Mouse (Mus musculus): ENCODE measurements around the gene Selenoh. TPM values are rescaled to one million over a fixed set of nuclear protein-coding genes. Genes with fewer than 3 reads are reported as not detected.

The Selenoh gene
- polyA plus RNA-seq, 1 experiment from 2014 or later = 515 TPM

GRCm38 (mm10) chr2:84635611-84636010 is 35.0 kb downstream of the Selenoh start:
- no peaks in the 10 kb centered on the region for H3K27me3 ChIP-seq (ENCODE audit: insufficient read depth, poor library complexity, severe bottlenecking)
- H3K4me1 ChIP-seq (replicated peaks) = peaks cover 65% of the 10 kb centered on the region
- H3K27ac ChIP-seq = peak overlapping the region; percentile 83
- peak; percentile 65 for DNase-seq (ENCODE audit: low spot score)
- H3K36me3 ChIP-seq = peaks cover 3% of the 10 kb centered on the region; the same call in 1 of the 2 replicates
- H3K9me3 ChIP-seq = no peaks in the 10 kb centered on the region
- WGBS = 1% methylated on average over 2 of the region's 2 CpGs
- peak overlapping the region; percentile 21 for H3K4me3 ChIP-seq

DNA sequence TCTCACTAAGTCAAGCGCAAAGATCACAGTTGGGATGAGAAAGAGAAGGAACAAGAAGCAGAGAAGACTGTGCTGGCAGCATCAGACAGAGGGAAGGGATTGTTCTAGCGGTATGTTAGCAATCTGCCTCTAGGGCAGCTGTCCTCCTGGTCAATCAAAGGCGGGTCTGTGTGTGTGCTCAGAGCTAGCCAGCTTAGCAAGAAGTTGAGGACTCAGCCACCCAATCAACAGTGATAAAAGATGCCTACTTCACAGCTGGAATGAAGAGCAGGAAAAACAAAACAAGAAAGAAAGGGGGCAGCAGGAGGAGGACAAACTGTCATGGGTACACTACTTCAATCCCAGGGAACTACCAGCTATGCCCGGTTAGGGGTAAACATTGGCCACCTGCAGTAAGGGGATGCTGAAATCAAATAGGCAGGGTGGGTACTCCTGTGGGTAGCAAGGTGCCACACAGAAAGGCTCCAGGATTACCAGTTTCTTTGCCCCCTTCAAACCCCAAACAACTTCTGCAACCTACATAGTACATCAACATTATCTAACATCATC is 35.6 kb downstream of the Selenoh start:
- no peaks in the 10 kb centered on the region for H3K9me3 ChIP-seq
- WGBS = 28% methylated on average over 4 of the region's 4 CpGs
- DNase-seq (ENCODE audit: low spot score) = peak; percentile 27

DNA sequence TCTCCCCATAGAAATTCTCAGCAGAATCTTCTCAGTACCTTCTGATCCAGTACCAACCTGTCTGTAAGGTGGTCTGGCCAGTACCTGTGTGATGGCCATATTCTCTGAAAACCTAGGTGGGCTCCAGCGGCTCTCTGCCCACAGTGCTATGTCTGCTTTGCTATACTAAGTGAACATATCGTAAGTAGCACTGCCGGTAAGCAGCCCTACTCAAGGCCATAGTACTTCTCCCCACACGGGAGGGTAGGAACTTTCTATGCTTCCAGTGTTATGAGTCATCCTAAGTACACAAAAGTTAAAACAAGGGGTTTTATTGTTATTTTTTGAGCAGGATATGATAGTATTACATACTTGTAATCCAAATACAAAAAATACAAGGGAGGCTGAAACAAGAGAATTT is 36.6 kb downstream of the Selenoh start:
- Histone ChIP-seq H3K9me3 (no peaks in the 10 kb centered on the region), H3K4me1 (replicated peaks) (peaks cover 61% of the 10 kb centered on the region), H3K27ac (peak overlapping the region; percentile 83; the same call in 1 of the 2 replicates), H3K27me3 (ENCODE audit: insufficient read depth, poor library complexity, severe bottlenecking) (no peaks in the 10 kb centered on the region), H3K36me3 (peaks cover 3% of the 10 kb centered on the region; the same call in 1 of the 2 replicates), H3K4me3 (no peak overlapping the region)
- no peak for DNase-seq (ENCODE audit: low spot score)
- WGBS = 79% methylated on average over 4 of the region's 4 CpGs

More for the DNA sequence above, 35.6 kb downstream of the Selenoh start:
- peaks cover 3% of the 10 kb centered on the region; the same call in 1 of the 2 replicates for H3K36me3 ChIP-seq
- peak overlapping the region; percentile 83 for H3K27ac ChIP-seq
- no peaks in the 10 kb centered on the region for H3K27me3 ChIP-seq (ENCODE audit: insufficient read depth, poor library complexity, severe bottlenecking)
- peaks cover 65% of the 10 kb centered on the region for H3K4me1 ChIP-seq (replicated peaks)
- H3K4me3 ChIP-seq = peak overlapping the region; percentile 24; the same call in 1 of the 2 replicates

DNA sequence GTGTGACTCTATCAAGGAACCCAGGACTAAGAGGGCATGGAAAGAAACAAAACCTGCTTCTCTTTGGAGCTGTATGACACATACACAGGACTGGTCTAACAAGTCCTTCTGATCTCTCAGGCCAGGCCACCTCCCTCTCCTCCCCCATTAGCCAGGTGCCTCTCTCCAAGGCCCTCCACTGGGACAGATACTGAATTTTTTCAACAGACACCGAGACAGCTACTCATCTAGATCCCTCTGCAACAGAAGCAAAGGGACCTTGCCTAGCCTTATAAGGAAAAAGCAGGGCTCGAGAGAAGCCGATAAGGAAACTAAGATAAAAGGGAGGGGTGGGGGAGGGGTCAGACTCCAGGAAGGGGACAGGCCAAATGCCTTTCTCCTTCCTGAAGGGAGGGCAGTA is 37.6 kb downstream of the Selenoh start:
- no peak overlapping the region for H3K4me3 ChIP-seq
- H3K27me3 ChIP-seq (ENCODE audit: insufficient read depth, poor library complexity, severe bottlenecking) = no peaks in the 10 kb centered on the region
- peaks cover 3% of the 10 kb centered on the region; the same call in 1 of the 2 replicates for H3K36me3 ChIP-seq
- H3K4me1 ChIP-seq (replicated peaks) = peaks cover 51% of the 10 kb centered on the region
- H3K9me3 ChIP-seq = no peaks in the 10 kb centered on the region
- WGBS = 4% methylated on average over 3 of the region's 3 CpGs
- H3K27ac ChIP-seq = peak overlapping the region; percentile 69
- peak; percentile 6 for DNase-seq (ENCODE audit: low spot score)

- no peak for DNase-seq (ENCODE audit: low spot score)
- peaks cover 50% of the 10 kb centered on the region for H3K4me1 ChIP-seq (replicated peaks)
- no peaks in the 10 kb centered on the region for H3K9me3 ChIP-seq
- no peak overlapping the region for H3K27ac ChIP-seq
- H3K36me3 ChIP-seq = peaks cover 3% of the 10 kb centered on the region; the same call in 1 of the 2 replicates
- H3K4me3 ChIP-seq = no peak overlapping the region
- H3K27me3 ChIP-seq (ENCODE audit: insufficient read depth, poor library complexity, severe bottlenecking) = no peaks in the 10 kb centered on the region
- WGBS = 88% methylated on average over 1 of the region's 1 CpGs
Observed at GRCm38 (mm10) chr2:84632001-84632400, 38.6 kb downstream of the Selenoh start.

DNA sequence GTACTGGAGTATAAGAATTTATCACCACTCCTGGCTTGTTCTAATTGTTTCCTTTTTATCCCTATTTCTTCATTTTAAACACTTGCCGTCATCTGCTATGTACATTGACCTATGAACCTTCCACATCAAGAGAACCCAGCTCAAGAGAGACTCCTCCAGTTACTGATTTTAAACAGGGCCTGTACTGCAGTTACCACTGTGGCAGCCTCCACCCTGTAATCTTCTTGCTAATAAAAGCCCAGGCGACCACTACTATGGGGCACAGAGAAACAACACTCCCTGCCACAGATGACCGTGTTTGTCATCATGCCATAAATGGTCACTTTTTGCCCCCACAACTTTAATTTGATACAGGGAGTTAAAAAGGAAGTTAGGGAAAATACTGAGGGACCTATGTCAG is 43.5 kb downstream of the Selenoh start:
- 72% methylated on average over 3 of the region's 3 CpGs for WGBS
- Histone ChIP-seq H3K27ac (no peak overlapping the region), H3K4me1 (replicated peaks) (peaks cover 16% of the 10 kb centered on the region), H3K9me3 (no peaks in the 10 kb centered on the region), H3K36me3 (peaks cover 28% of the 10 kb centered on the region), H3K27me3 (ENCODE audit: insufficient read depth, poor library complexity, severe bottlenecking) (no peaks in the 10 kb centered on the region), H3K4me3 (no peak overlapping the region)
- DNase-seq (ENCODE audit: low spot score) = no peak

GRCm38 (mm10) chr2:84626366-84626975 is 44.1 kb downstream of the Selenoh start:
- 77% methylated on average over 7 of the region's 7 CpGs for WGBS
- no peaks in the 10 kb centered on the region for H3K27me3 ChIP-seq (ENCODE audit: insufficient read depth, poor library complexity, severe bottlenecking)
- DNase-seq (ENCODE audit: low spot score) = no peak
- no peak overlapping the region for H3K4me3 ChIP-seq
- H3K27ac ChIP-seq = no peak overlapping the region
- peaks cover 30% of the 10 kb centered on the region for H3K36me3 ChIP-seq
- H3K4me1 ChIP-seq (replicated peaks) = peaks cover 16% of the 10 kb centered on the region
- H3K9me3 ChIP-seq = no peaks in the 10 kb centered on the region

DNA sequence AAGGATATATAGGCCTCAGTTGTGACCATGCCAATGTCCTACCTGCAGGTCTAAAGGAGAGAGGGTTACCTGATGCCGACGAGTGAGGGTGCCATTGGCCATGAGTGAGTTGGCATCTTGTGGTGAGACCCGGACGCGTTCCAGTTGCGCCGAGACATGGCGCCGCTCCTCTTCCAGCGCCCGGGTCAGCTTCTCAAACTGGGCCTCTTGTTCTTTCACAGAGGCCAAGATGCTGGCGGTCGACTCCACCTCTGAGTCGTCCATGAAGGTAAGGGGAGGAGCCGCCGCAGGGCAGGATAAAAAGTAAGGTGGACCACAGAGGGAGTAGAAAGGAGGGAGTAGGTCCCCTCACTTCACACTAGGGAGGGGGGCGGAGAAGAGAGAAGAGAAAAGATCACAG is 46.4 kb downstream of the Selenoh start:
- Histone ChIP-seq H3K27ac (no peak overlapping the region), H3K27me3 (ENCODE audit: insufficient read depth, poor library complexity, severe bottlenecking) (no peaks in the 10 kb centered on the region), H3K4me1 (replicated peaks) (peaks cover 16% of the 10 kb centered on the region), H3K9me3 (no peaks in the 10 kb centered on the region), H3K36me3 (peaks cover 52% of the 10 kb centered on the region), H3K4me3 (no peak overlapping the region)
- 93% methylated on average over 17 of the region's 17 CpGs for WGBS
- no peak for DNase-seq (ENCODE audit: low spot score)

DNA sequence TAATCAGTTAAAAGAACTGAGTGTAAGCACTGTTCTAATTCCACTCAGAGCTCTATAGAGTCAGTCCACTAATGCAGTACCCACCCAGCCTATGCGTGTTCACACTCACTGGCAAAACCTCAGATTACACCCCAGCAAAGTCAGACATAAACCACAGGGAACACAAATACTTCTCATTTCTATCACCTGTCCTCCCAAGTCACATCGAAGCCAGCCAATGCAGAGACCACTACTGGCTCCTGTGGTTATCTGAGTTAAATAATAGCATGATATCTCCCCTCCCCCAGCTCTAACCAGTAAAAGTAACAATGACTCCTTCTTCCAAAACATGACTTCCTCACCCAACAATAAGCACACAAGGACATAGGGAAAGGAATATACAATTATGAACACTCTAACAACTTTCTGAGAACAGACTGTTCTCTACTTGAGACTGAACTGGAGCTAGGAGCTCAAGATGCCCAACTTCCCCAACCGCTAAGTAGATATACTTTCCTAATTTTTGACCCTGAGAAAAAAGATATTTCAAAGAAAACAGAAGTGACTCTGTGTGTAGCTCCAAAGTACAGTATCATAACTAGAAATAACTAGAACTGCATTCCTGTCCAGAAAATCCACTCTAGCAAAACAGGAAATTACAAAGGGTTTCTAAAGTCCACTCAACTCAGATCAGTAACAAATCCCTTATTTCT is 47.0 kb downstream of the Selenoh start:
- Histone ChIP-seq H3K4me1 (replicated peaks) (peaks cover 16% of the 10 kb centered on the region), H3K4me3 (no peak overlapping the region), H3K27me3 (ENCODE audit: insufficient read depth, poor library complexity, severe bottlenecking) (no peaks in the 10 kb centered on the region), H3K27ac (no peak overlapping the region), H3K9me3 (no peaks in the 10 kb centered on the region), H3K36me3 (peaks cover 59% of the 10 kb centered on the region)
- 92% methylated on average over 3 of the region's 3 CpGs for WGBS
- DNase-seq (ENCODE audit: low spot score) = no peak

DNA sequence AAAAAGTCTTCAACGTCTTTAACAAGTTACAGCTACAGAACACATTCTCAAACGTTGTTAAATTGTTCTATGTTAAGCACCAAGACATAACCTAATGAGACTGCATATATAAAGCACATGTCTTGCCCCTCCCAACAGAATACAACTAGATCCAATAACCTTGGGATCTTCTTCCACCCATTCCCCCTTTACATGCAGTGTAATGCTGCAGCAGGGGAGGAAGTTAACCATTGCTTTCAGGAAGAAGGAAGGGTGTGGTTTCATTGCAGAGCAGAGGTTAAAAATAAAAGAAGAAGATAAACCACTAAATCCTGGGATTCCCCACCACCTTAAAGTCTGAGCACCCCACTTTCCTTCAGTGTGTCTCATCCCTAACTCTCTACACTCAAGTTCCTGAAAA is 47.9 kb downstream of the Selenoh start:
- Histone ChIP-seq H3K4me3 (no peak overlapping the region), H3K27ac (no peak overlapping the region), H3K27me3 (ENCODE audit: insufficient read depth, poor library complexity, severe bottlenecking) (no peaks in the 10 kb centered on the region), H3K36me3 (peaks cover 63% of the 10 kb centered on the region), H3K4me1 (replicated peaks) (peaks cover 14% of the 10 kb centered on the region), H3K9me3 (no peaks in the 10 kb centered on the region)
- DNase-seq (ENCODE audit: low spot score) = no peak
- WGBS = 83% methylated on average over 2 of the region's 2 CpGs

DNA sequence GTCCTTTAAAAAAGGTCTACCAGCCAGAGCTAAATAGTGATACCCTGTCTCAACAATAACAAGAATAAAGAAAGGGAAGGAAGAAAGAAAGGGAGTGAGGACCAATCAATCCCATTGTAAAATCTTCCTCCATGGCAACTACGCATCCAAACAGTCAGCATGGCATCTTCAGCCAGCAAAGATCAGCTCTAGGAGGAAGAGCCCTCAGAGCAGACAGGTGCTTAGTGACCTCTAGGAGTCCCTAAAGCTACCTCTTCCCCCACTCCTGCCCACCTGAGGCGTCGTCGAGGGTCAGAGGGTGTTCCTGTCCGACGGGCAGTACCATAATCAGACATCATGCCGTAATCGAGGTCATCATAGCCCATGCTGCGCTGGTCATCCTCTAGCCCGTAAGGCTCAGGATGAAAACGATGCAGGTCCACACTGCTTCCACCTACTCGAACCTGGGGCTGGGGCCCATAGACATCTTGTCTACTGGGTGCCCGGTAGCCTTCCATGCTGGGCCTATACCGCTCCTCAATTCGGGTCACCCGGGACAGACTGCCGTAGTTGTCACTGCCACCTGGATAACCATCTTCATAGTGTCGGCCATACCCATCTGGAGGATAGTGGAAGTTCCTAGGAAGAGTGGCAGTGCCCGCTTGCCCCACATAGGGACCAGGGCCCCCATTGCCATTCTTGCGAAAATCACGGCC is 50.8 kb downstream of the Selenoh start:
- Histone ChIP-seq H3K27me3 (ENCODE audit: insufficient read depth, poor library complexity, severe bottlenecking) (no peaks in the 10 kb centered on the region), H3K4me1 (replicated peaks) (no peaks in the 10 kb centered on the region), H3K4me3 (no peak overlapping the region), H3K9me3 (no peaks in the 10 kb centered on the region), H3K27ac (no peak overlapping the region), H3K36me3 (peaks cover 84% of the 10 kb centered on the region)
- DNase-seq (ENCODE audit: low spot score) = no peak
- 95% methylated on average over 21 of the region's 21 CpGs for WGBS

All from hindbrain, embryonic 10.5 days (tissue).